Mouse (Mus musculus): ENCODE measurements around the gene Mapk1. TPM values are rescaled to one million over a fixed set of nuclear protein-coding genes. Genes with fewer than 3 reads are reported as not detected.

Mapk1 gene
- 81.4 and 91.2 TPM in 2 replicates for total RNA-seq (2014; rRNA removed)
- polyA plus RNA-seq (2012; rRNA removed) = 42.8 and 50.1 TPM in 2 replicates

- Histone ChIP-seq H3K27ac (replicated peaks; ENCODE audit: insufficient read depth, low read depth, low read length) (peak within 1 kb of the TSS; percentile 70), H3K4me1 (ENCODE audit: control insufficient read depth, insufficient read depth, low read length) (no peaks in the 10 kb centered on the region; the same call in 1 of the 2 replicates), H3K27me3 (ENCODE audit: control insufficient read depth, insufficient read depth, low read length) (no peaks in the 10 kb centered on the region), H3K36me3 (ENCODE audit: control insufficient read depth, insufficient read depth, low read length) (no peaks in the 10 kb centered on the region), H3K9ac (ENCODE audit: low read depth, low read length) (peak within 1 kb of the TSS; percentile 94), H3K4me3 (ENCODE audit: insufficient read depth, low read depth, low read length) (peak within 1 kb of the TSS; percentile 94), H3K79me2 (ENCODE audit: control insufficient read depth, insufficient read depth, low read length) (peaks cover 19% of the 10 kb centered on the region; the same call in 1 of the 2 replicates)
- DNase-seq (ENCODE audit: extremely low read depth, low read depth, low spot score) = peak; percentile 88
- TF ChIP-seq POLR2A (IDR thresholded peaks at IDR 0.05; ENCODE audit: extremely low read depth, insufficient read depth, low read length) = peak; percentile 96
- no peak for TF ChIP-seq CTCF (IDR thresholded peaks at IDR 0.05; ENCODE audit: low read depth, low read length)
- under 1% methylated on average over 35 of the region's 35 CpGs for WGBS
Observed at GRCm38 (mm10) chr16:16983131-16983533, at the start of gene Mapk1. TSS of gene Mapk1 (plus strand) at chr16:16983382.

- H3K27me3 ChIP-seq (ENCODE audit: control insufficient read depth, insufficient read depth, low read length) = no peaks in the 10 kb centered on the region
- no peak overlapping the region for H3K27ac ChIP-seq (replicated peaks; ENCODE audit: insufficient read depth, low read depth, low read length)
- TF ChIP-seq POLR2A (IDR thresholded peaks at IDR 0.05; ENCODE audit: extremely low read depth, insufficient read depth, low read length) (no peak), CTCF (IDR thresholded peaks at IDR 0.05; ENCODE audit: low read depth, low read length) (no peak)
- H3K36me3 ChIP-seq (ENCODE audit: control insufficient read depth, insufficient read depth, low read length) = no peaks in the 10 kb centered on the region
- WGBS = 92% methylated on average over 9 of the region's 9 CpGs
- H3K4me3 ChIP-seq (ENCODE audit: insufficient read depth, low read depth, low read length) = no peak overlapping the region
- no peaks in the 10 kb centered on the region for H3K4me1 ChIP-seq (ENCODE audit: control insufficient read depth, insufficient read depth, low read length)
- no peak for DNase-seq (ENCODE audit: extremely low read depth, low read depth, low spot score)
- H3K79me2 ChIP-seq (ENCODE audit: control insufficient read depth, insufficient read depth, low read length) = no peaks in the 10 kb centered on the region
- H3K9ac ChIP-seq (ENCODE audit: low read depth, low read length) = no peak overlapping the region
Observed at GRCm38 (mm10) chr16:16939543-16939942, 43.6 kb upstream of the Mapk1 start.

DNA sequence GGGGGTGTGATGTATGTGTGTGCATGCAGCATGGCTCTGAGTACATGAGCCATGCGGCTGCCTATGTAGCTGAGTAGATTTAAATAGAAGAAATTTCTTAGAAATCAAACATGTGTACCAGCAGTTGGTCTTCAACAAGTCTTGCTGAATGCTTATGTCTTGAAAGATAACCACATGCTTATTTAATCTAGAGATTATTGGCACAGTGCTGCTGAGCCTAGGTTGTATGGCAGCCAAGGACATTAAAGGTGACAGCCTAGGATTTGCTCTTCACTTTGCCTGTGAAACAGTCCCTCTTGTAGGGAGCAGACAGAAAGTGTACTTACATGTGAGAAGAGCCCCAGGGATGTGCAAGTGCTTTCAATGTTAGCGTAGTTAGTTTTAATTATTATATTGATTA is 42.1 kb upstream of the Mapk1 start:
- TF ChIP-seq CTCF (IDR thresholded peaks at IDR 0.05; ENCODE audit: low read depth, low read length) (no peak), POLR2A (IDR thresholded peaks at IDR 0.05; ENCODE audit: extremely low read depth, insufficient read depth, low read length) (no peak)
- Histone ChIP-seq H3K27me3 (ENCODE audit: control insufficient read depth, insufficient read depth, low read length) (no peaks in the 10 kb centered on the region), H3K27ac (replicated peaks; ENCODE audit: insufficient read depth, low read depth, low read length) (no peak overlapping the region), H3K4me3 (ENCODE audit: insufficient read depth, low read depth, low read length) (no peak overlapping the region), H3K9ac (ENCODE audit: low read depth, low read length) (no peak overlapping the region), H3K4me1 (ENCODE audit: control insufficient read depth, insufficient read depth, low read length) (no peaks in the 10 kb centered on the region), H3K79me2 (ENCODE audit: control insufficient read depth, insufficient read depth, low read length) (no peaks in the 10 kb centered on the region), H3K36me3 (ENCODE audit: control insufficient read depth, insufficient read depth, low read length) (no peaks in the 10 kb centered on the region)
- WGBS = 96% methylated on average over 2 of the region's 2 CpGs
- no peak for DNase-seq (ENCODE audit: extremely low read depth, low read depth, low spot score)

GRCm38 (mm10) chr16:16958575-16958974 is 24.6 kb upstream of the Mapk1 start:
- Histone ChIP-seq H3K27me3 (ENCODE audit: control insufficient read depth, insufficient read depth, low read length) (no peaks in the 10 kb centered on the region), H3K79me2 (ENCODE audit: control insufficient read depth, insufficient read depth, low read length) (no peaks in the 10 kb centered on the region), H3K4me3 (ENCODE audit: insufficient read depth, low read depth, low read length) (no peak overlapping the region), H3K9ac (ENCODE audit: low read depth, low read length) (no peak overlapping the region), H3K27ac (replicated peaks; ENCODE audit: insufficient read depth, low read depth, low read length) (no peak overlapping the region), H3K4me1 (ENCODE audit: control insufficient read depth, insufficient read depth, low read length) (no peaks in the 10 kb centered on the region), H3K36me3 (ENCODE audit: control insufficient read depth, insufficient read depth, low read length) (no peaks in the 10 kb centered on the region)
- no peak for TF ChIP-seq CTCF (IDR thresholded peaks at IDR 0.05; ENCODE audit: low read depth, low read length)
- no peak for TF ChIP-seq POLR2A (IDR thresholded peaks at IDR 0.05; ENCODE audit: extremely low read depth, insufficient read depth, low read length)
- 21% methylated on average over 3 of the region's 5 CpGs for WGBS
- no peak for DNase-seq (ENCODE audit: extremely low read depth, low read depth, low spot score)

DNA sequence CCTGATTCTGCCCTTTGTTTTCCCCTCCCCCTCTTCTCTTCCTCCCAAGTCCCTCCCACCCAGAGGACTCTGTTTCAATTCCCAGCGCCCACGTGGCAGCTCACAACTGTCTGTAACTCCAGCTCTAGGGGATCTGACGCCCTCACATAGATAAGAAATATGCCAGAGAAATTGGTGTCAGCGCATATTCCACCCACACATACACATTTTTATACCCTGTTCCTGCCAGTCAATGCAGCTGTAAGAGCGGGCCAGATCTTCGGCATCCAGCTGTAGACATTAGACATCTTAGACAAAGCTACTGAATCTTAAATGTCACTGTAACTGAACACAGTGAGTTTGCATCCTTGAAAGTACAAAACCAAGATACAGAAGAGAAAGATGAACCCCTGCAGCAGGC is 23.3 kb upstream of the Mapk1 start:
- DNase-seq (ENCODE audit: extremely low read depth, low read depth, low spot score) = no peak
- Histone ChIP-seq H3K9ac (ENCODE audit: low read depth, low read length) (no peak overlapping the region), H3K79me2 (ENCODE audit: control insufficient read depth, insufficient read depth, low read length) (no peaks in the 10 kb centered on the region), H3K4me1 (ENCODE audit: control insufficient read depth, insufficient read depth, low read length) (no peaks in the 10 kb centered on the region), H3K36me3 (ENCODE audit: control insufficient read depth, insufficient read depth, low read length) (no peaks in the 10 kb centered on the region), H3K27ac (replicated peaks; ENCODE audit: insufficient read depth, low read depth, low read length) (no peak overlapping the region), H3K27me3 (ENCODE audit: control insufficient read depth, insufficient read depth, low read length) (no peaks in the 10 kb centered on the region), H3K4me3 (ENCODE audit: insufficient read depth, low read depth, low read length) (no peak overlapping the region)
- no peak for TF ChIP-seq POLR2A (IDR thresholded peaks at IDR 0.05; ENCODE audit: extremely low read depth, insufficient read depth, low read length)
- TF ChIP-seq CTCF (IDR thresholded peaks at IDR 0.05; ENCODE audit: low read depth, low read length) = no peak
- 91% methylated on average over 6 of the region's 6 CpGs for WGBS

DNA sequence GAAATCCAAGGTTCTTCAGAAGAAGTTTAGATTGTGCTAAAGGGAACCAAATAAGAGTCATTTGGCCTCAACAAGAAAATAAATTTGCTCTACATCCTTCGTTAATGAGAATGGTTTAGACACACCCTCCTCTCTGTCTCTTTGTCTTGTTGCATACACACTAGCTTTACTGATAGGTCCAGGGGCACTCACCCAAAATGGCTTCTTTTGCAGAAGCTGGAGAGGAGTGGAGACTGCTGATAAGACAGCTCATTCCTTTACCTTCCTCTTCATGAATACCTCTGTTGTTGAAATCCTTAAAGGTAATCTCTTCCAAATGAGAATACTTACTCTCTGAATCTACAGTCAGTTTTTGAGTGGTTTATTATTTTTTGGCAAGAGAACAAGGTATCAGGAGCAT is 18.0 kb upstream of the Mapk1 start:
- DNase-seq (ENCODE audit: extremely low read depth, low read depth, low spot score) = no peak
- no peaks in the 10 kb centered on the region for H3K36me3 ChIP-seq (ENCODE audit: control insufficient read depth, insufficient read depth, low read length)
- no peak overlapping the region for H3K27ac ChIP-seq (replicated peaks; ENCODE audit: insufficient read depth, low read depth, low read length)
- H3K9ac ChIP-seq (ENCODE audit: low read depth, low read length) = no peak overlapping the region
- no peaks in the 10 kb centered on the region for H3K27me3 ChIP-seq (ENCODE audit: control insufficient read depth, insufficient read depth, low read length)
- no peaks in the 10 kb centered on the region for H3K4me1 ChIP-seq (ENCODE audit: control insufficient read depth, insufficient read depth, low read length)
- WGBS = 71% methylated on average over 1 of the region's 1 CpGs
- TF ChIP-seq POLR2A (IDR thresholded peaks at IDR 0.05; ENCODE audit: extremely low read depth, insufficient read depth, low read length) (no peak), CTCF (IDR thresholded peaks at IDR 0.05; ENCODE audit: low read depth, low read length) (no peak)
- no peak overlapping the region for H3K4me3 ChIP-seq (ENCODE audit: insufficient read depth, low read depth, low read length)
- H3K79me2 ChIP-seq (ENCODE audit: control insufficient read depth, insufficient read depth, low read length) = no peaks in the 10 kb centered on the region

Measured in liver, adult 2 months (tissue).